Mouse (Mus musculus): Measurements from ENCODE around the gene Zbtb25. TPM values are rescaled to one million over a fixed set of nuclear protein-coding genes. Genes with fewer than 3 reads are reported as not detected.

Zbtb25 gene
- polyA plus RNA-seq, 1 experiment from 2014 or later: 12.0 TPM

DNA sequence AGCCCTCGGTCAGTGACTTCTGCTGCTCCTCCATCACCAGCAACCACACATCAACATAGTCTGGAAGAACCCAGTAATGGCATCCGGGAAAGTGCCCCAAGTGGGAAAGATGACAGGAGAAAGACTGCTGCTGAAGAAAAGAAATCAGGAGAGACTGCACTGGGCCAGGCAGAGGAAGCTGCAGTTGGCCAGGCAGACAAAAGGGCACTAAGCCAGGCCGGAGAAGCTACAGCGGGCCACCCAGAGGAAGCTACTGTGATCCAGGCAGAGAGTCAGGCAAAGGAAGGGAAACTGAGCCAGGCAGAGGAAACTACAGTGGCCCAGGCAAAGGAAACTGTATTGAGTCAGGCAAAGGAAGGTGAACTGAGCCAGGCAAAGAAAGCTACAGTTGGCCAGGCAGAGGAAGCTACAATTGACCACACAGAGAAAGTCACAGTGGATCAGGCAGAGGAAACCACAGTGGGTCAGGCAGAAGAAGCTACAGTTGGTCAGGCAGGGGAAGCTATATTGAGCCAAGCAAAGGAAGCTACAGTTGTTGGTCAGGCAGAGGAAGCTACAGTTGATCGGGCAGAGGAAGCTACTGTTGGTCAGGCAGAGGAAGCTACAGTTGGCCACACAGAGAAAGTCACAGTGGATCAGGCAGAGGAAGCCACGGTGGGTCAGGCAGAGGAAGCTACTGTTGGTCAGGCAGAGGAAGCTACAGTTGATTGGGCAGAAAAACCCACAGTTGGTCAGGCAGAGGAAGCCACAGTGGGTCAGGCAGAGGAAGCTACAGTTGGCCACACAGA lies 40.6 kb downstream of the Zbtb25 start:
- 82% methylated on average over 6 of the region's 6 CpGs for WGBS
- Histone ChIP-seq H3K4me1 (ENCODE audit: control insufficient read depth, insufficient read depth, low read length) (peaks cover 2% of the 10 kb centered on the region), H3K4me3 (replicated peaks; ENCODE audit: low read length) (no peak overlapping the region), H3K4me2 (ENCODE audit: low read depth, low read length) (no peak overlapping the region), H3K36me3 (ENCODE audit: control insufficient read depth, insufficient read depth, low read length) (no peaks in the 10 kb centered on the region), H3K9ac (ENCODE audit: low read length) (no peak overlapping the region), H3K9me3 (replicated peaks; ENCODE audit: control insufficient read depth, low read length) (no peaks in the 10 kb centered on the region), H3K27ac (ENCODE audit: low read length) (no peak overlapping the region), H3K27me3 (ENCODE audit: control insufficient read depth, insufficient read depth, low read length) (no peaks in the 10 kb centered on the region)
- no peak for ATAC-seq (ENCODE audit: insufficient read depth, low FRiP score)

DNA sequence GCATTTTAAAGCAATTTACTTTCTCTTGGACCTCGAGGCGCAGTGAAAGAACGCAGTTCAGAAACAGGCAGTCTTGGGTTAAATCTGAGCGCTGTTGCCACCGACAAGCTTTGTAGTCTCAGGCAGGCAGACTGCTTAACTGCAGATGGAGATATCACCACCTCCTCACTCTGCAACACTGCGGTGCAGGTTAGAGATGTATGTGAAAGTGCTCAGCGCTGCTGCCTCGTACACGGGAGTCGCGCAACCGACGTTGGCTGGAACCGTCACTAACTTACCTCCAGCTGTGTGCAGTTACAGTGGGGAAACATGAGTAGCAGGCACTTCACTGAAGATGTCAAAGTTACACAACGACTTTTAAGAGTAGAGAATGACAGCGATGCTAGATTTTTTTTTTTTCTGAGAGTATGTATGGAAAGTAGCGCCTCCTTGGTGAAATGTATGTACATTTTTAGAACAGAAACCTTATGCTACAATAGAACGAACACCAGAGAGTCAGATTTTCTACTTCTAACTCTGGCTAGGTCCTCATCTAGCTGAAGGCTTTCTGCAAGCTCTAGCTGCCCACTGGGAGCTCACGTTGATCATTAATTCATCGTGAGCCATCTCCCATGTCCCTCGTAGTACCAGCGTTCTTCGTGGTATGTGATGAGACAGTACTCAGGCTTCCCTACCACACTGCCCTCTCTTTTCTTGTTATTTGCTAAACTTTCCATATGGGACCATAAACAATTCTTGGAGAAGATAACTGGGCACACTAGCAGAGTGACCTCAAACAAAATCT lies 42.8 kb downstream of the Zbtb25 start:
- H3K36me3 ChIP-seq (ENCODE audit: control insufficient read depth, insufficient read depth, low read length): no peaks in the 10 kb centered on the region
- no peak for ATAC-seq (ENCODE audit: insufficient read depth, low FRiP score)
- no peak overlapping the region for H3K27ac ChIP-seq (ENCODE audit: low read length)
- no peaks in the 10 kb centered on the region for H3K27me3 ChIP-seq (ENCODE audit: control insufficient read depth, insufficient read depth, low read length)
- H3K9me3 ChIP-seq (replicated peaks; ENCODE audit: control insufficient read depth, low read length): no peaks in the 10 kb centered on the region
- no peak overlapping the region for H3K4me2 ChIP-seq (ENCODE audit: low read depth, low read length)
- 90% methylated on average over 23 of the region's 23 CpGs for WGBS
- no peak overlapping the region for H3K9ac ChIP-seq (ENCODE audit: low read length)
- H3K4me1 ChIP-seq (ENCODE audit: control insufficient read depth, insufficient read depth, low read length): peaks cover 2% of the 10 kb centered on the region
- H3K4me3 ChIP-seq (replicated peaks; ENCODE audit: low read length): no peak overlapping the region

DNA sequence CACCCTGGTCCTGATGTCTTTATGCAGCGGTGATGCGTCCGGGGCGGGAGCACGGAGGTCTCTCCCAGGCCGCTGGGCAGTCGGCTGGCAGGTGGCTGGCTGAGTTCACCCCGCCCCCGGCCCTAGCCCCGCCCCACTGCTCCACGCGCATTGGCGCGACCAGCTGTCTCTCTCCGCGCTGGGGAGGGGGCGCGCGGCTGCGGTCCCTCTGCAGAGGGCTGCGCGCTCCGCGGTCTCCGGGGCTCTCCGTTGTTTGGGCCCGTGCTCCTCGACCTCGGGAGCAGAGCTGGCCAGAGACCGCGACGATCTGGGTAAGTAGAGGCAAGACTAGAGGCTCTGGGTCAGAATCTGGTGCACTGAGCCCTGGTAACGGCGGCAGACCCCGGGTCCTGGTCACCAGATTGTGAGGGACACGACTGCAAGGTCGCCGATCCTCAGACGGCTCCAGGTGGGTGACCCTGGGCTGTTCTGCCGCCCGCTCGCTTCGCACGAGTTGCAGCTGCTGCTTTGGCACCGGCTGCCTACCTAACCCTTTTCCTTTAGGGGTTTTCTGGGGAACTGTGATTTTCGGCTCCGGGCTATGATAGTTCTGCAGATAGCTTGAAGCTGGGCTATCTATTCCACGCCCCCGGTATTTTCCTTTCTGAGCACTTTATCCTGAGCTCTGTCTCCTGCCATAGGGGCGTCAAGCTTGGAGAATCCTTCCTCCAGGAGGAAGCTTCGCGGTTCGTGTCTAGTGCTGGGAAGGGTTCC lies 44.5 kb downstream of the Zbtb25 start, which contains the start of gene Akap5:
TSS of gene Akap5 (plus strand) at position 213 of the 753 bp plus-strand sequence.
- Histone ChIP-seq H3K4me1 (ENCODE audit: control insufficient read depth, insufficient read depth, low read length) (peaks cover 2% of the 10 kb centered on the region), H3K27ac (ENCODE audit: low read length) (no peak within 1 kb of the TSS), H3K27me3 (ENCODE audit: control insufficient read depth, insufficient read depth, low read length) (no peaks in the 10 kb centered on the region), H3K4me3 (replicated peaks; ENCODE audit: low read length) (peak within 1 kb of the TSS; percentile 66), H3K36me3 (ENCODE audit: control insufficient read depth, insufficient read depth, low read length) (no peaks in the 10 kb centered on the region), H3K4me2 (ENCODE audit: low read depth, low read length) (peak within 1 kb of the TSS; percentile 98), H3K9me3 (replicated peaks; ENCODE audit: control insufficient read depth, low read length) (no peaks in the 10 kb centered on the region), H3K9ac (ENCODE audit: low read length) (peak within 1 kb of the TSS; percentile 73)
- 2% methylated on average over 53 of the region's 53 CpGs for WGBS
- peak; percentile 93 for ATAC-seq (ENCODE audit: insufficient read depth, low FRiP score)

DNA sequence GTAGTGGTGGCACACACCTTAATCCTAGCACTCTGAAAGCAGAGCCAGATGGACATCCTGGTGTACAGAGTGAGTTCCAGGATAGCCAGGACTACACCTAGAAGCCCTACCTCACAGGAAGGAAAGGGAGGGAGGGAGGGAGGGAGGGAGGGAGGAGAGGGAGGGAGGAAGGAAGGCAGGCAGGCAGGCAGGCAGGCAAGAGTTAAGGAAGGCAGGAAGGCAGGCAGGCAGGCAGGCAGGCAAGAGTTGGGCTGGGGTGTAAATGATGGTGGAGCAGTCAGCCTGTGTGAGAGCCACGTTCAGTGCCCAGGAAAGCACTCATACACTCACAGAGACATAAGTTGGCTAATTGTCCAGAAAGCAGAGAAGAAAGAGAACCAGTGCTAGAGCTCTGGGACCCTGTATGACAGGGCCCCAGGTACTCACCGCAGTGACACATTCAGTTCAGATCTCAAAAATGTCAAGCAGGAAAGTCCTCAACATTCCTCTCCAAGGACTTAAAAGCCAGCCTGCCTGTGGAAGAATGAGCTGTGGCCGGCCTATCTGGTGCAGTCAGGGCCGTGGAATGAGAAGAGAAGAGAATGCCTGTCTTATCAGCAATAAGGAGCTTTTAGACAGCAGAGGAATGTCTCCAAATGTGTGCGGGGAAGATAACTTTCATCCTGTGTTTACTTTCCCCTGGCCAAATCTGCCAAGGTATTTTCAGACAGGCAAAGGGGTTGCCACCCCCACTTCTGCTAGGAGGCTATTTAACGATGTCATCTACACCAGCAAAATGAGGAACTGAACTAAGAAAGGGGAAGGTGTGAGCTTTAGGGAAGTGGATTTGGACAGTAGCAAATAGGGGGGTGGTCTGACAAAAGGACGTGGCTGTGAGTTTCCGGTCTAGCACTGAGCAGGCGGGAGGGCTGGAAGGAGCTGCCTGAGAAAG lies 50.9 kb downstream of the Zbtb25 start:
- H3K36me3 ChIP-seq (ENCODE audit: control insufficient read depth, insufficient read depth, low read length): 0 out of 2 replicates have a peak, but pooled peaks cover 5% of the 10 kb centered on the region
- peak overlapping the region; percentile 75 for H3K27ac ChIP-seq (ENCODE audit: low read length)
- peaks cover 10% of the 10 kb centered on the region; the same call in 1 of the 2 replicates for H3K4me1 ChIP-seq (ENCODE audit: control insufficient read depth, insufficient read depth, low read length)
- H3K4me2 ChIP-seq (ENCODE audit: low read depth, low read length): 0 out of 2 replicates have a peak overlapping the region, but pooled peaks have one; percentile 9
- peak overlapping the region; percentile 23; the same call in 1 of the 2 replicates for H3K9ac ChIP-seq (ENCODE audit: low read length)
- no peaks in the 10 kb centered on the region for H3K9me3 ChIP-seq (replicated peaks; ENCODE audit: control insufficient read depth, low read length)
- 17% methylated on average over 9 of the region's 9 CpGs for WGBS
- H3K4me3 ChIP-seq (replicated peaks; ENCODE audit: low read length): no peak overlapping the region
- peak; percentile 65 for ATAC-seq (ENCODE audit: insufficient read depth, low FRiP score)
- no peaks in the 10 kb centered on the region for H3K27me3 ChIP-seq (ENCODE audit: control insufficient read depth, insufficient read depth, low read length)

- 75% methylated on average over 8 of the region's 8 CpGs for WGBS
- ATAC-seq (ENCODE audit: insufficient read depth, low FRiP score): peak; percentile 59; the same call in 1 of the 2 replicates
- 0 out of 2 replicates have a peak overlapping the region, but pooled peaks have one; percentile 19 for H3K27ac ChIP-seq (ENCODE audit: low read length)
- no peak overlapping the region for H3K4me3 ChIP-seq (replicated peaks; ENCODE audit: low read length)
- 0 out of 2 replicates have a peak, but pooled peaks cover 5% of the 10 kb centered on the region for H3K36me3 ChIP-seq (ENCODE audit: control insufficient read depth, insufficient read depth, low read length)
- 0 out of 2 replicates have a peak, but pooled peaks cover 8% of the 10 kb centered on the region for H3K4me1 ChIP-seq (ENCODE audit: control insufficient read depth, insufficient read depth, low read length)
- H3K9me3 ChIP-seq (replicated peaks; ENCODE audit: control insufficient read depth, low read length): no peaks in the 10 kb centered on the region
- H3K27me3 ChIP-seq (ENCODE audit: control insufficient read depth, insufficient read depth, low read length): no peaks in the 10 kb centered on the region
- H3K4me2 ChIP-seq (ENCODE audit: low read depth, low read length): no peak overlapping the region
- H3K9ac ChIP-seq (ENCODE audit: low read length): no peak overlapping the region
Measured at GRCm38 (mm10) chr12:76311951-76312350, 57.5 kb downstream of the Zbtb25 start.

GRCm38 (mm10) chr12:76311227-76311626 lies 58.2 kb downstream of the Zbtb25 start:
- H3K27ac ChIP-seq (ENCODE audit: low read length): 0 out of 2 replicates have a peak overlapping the region, but pooled peaks have one; percentile 18
- ATAC-seq (ENCODE audit: insufficient read depth, low FRiP score): no peak
- H3K4me2 ChIP-seq (ENCODE audit: low read depth, low read length): no peak overlapping the region
- H3K4me3 ChIP-seq (replicated peaks; ENCODE audit: low read length): no peak overlapping the region
- no peaks in the 10 kb centered on the region for H3K9me3 ChIP-seq (replicated peaks; ENCODE audit: control insufficient read depth, low read length)
- WGBS: 82% methylated on average over 9 of the region's 9 CpGs
- 0 out of 2 replicates have a peak, but pooled peaks cover 5% of the 10 kb centered on the region for H3K36me3 ChIP-seq (ENCODE audit: control insufficient read depth, insufficient read depth, low read length)
- no peaks in the 10 kb centered on the region for H3K27me3 ChIP-seq (ENCODE audit: control insufficient read depth, insufficient read depth, low read length)
- H3K4me1 ChIP-seq (ENCODE audit: control insufficient read depth, insufficient read depth, low read length): 0 out of 2 replicates have a peak, but pooled peaks cover 8% of the 10 kb centered on the region
- no peak overlapping the region for H3K9ac ChIP-seq (ENCODE audit: low read length)

- Histone ChIP-seq H3K9ac (ENCODE audit: low read length) (no peak overlapping the region), H3K4me2 (ENCODE audit: low read depth, low read length) (no peak overlapping the region), H3K36me3 (ENCODE audit: control insufficient read depth, insufficient read depth, low read length) (0 out of 2 replicates have a peak, but pooled peaks cover 5% of the 10 kb centered on the region), H3K4me1 (ENCODE audit: control insufficient read depth, insufficient read depth, low read length) (0 out of 2 replicates have a peak, but pooled peaks cover 8% of the 10 kb centered on the region), H3K27ac (ENCODE audit: low read length) (no peak overlapping the region), H3K9me3 (replicated peaks; ENCODE audit: control insufficient read depth, low read length) (no peaks in the 10 kb centered on the region), H3K4me3 (replicated peaks; ENCODE audit: low read length) (no peak overlapping the region), H3K27me3 (ENCODE audit: control insufficient read depth, insufficient read depth, low read length) (no peaks in the 10 kb centered on the region)
- 62% methylated on average over 6 of the region's 6 CpGs for WGBS
- ATAC-seq (ENCODE audit: insufficient read depth, low FRiP score): no peak
Measured at GRCm38 (mm10) chr12:76310633-76311032, 58.8 kb downstream of the Zbtb25 start.

DNA sequence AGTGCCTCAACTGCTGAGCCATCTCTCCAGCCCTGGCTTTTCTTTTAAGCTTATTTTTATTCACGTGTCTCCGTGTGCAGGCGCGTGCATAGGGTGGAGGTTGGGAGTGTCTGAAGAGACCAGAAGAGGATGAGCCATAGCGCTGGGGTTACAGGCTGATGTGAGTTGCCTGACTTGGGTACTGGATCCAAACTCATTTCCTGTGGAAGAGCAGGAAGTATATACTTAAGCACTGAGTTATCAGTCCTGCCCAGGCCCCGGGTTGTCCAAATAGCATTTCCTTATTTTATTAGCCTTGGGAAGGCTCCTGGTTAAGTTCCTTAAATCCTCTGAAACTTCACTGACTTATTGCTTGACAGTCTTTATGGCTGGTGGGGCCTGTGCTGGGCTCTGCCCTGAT lies 59.4 kb downstream of the Zbtb25 start:
- Histone ChIP-seq H3K4me2 (ENCODE audit: low read depth, low read length) (no peak overlapping the region), H3K4me1 (ENCODE audit: control insufficient read depth, insufficient read depth, low read length) (0 out of 2 replicates have a peak, but pooled peaks cover 8% of the 10 kb centered on the region), H3K27ac (ENCODE audit: low read length) (no peak overlapping the region), H3K36me3 (ENCODE audit: control insufficient read depth, insufficient read depth, low read length) (0 out of 2 replicates have a peak, but pooled peaks cover 5% of the 10 kb centered on the region), H3K9ac (ENCODE audit: low read length) (no peak overlapping the region), H3K9me3 (replicated peaks; ENCODE audit: control insufficient read depth, low read length) (no peaks in the 10 kb centered on the region), H3K4me3 (replicated peaks; ENCODE audit: low read length) (no peak overlapping the region), H3K27me3 (ENCODE audit: control insufficient read depth, insufficient read depth, low read length) (no peaks in the 10 kb centered on the region)
- no peak for ATAC-seq (ENCODE audit: insufficient read depth, low FRiP score)
- 70% methylated on average over 6 of the region's 6 CpGs for WGBS
